Mouse (Mus musculus): Measurements from ENCODE around the gene Copg1.
"Not testable (repeated sequence)": the region's sequence is repeated elsewhere in the genome, so short reads cannot be mapped to it uniquely, and the experiment has no call there.

The Copg1 gene

DNA sequence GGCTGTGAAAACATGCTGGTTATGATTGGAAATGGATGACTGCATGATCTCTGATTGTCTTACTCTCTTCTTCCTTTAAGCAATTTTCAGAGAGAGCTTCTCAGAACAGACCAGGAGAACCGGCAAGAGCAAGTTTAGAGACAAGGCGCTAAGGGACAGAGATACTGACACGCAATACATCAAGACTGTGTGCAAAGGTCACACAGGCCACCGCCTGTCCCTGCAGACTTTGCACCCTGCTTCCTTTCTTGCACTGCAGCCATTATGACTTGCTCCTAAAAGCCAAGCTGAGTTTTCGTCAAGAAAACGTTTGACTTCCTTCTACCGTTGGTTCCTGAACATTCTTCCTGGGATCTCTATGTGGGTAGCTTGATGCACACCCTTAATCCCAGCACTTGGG is 12.1 kb upstream of the Copg1 start:
- no peak for DNase-seq (ENCODE audit: low spot score in 2 of 2)

DNA sequence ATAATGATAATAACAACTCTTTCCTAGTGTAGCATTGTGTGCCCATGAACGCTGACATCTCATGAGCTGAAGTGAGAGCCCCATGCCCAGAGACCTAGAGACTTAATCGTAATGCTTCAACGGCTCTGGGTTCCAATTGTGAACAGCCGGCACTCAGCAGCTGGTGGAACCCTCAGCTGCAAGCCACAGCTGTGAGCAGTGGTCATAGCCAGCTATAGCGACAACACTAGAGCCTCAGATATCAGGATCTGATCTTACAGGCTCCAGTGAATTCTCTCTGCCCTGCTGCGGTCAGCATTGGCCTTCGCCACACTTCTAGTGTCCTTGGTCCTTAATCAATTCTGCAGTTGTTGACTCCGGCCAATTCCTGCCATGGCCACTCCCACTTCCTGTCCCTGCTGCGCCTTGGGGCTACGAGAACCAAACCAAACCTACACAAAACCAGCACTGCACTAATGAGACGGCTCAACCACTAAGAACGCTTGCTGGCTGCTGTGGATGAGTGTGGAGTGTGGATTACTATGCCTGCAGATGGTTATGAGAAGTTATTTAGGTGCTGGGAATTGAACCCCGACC is 11.5 kb upstream of the Copg1 start:
- no peak for DNase-seq (ENCODE audit: low spot score in 2 of 2)

- DNase-seq (ENCODE audit: low spot score in 2 of 2): no peak
Observed at GRCm38 (mm10) chr6:87879010-87879409, 8.6 kb upstream of the Copg1 start.

DNA sequence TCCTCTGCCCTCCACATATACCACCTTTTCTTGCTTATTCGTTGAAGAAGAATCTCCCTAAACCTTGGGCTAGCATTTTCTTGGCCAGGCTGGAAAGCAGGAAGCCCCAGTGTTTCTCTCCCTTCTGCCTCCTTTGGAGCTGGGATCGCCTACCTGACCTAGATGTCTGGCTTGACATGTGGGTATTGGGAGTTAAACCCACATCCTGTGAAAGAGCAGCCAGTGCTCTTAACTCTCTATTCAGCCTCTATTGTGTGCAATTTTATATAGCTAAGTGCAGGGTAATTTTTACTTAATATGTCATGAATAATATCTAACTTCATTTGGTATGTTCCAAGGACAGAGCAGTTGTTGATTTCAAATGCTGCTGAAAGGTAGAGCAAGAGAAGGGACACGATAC is 8.0 kb upstream of the Copg1 start:
- no peak for DNase-seq (ENCODE audit: low spot score in 2 of 2)

- no peak for DNase-seq (ENCODE audit: low spot score in 2 of 2)
Observed at GRCm38 (mm10) chr6:87882221-87882620, 5.4 kb upstream of the Copg1 start.

GRCm38 (mm10) chr6:87882816-87883215 is 4.8 kb upstream of the Copg1 start:
- DNase-seq (ENCODE audit: low spot score in 2 of 2): no peak

- DNase-seq (ENCODE audit: low spot score in 2 of 2): no peak
Observed at GRCm38 (mm10) chr6:87886721-87887120, 893 bp upstream of the Copg1 start.

DNA sequence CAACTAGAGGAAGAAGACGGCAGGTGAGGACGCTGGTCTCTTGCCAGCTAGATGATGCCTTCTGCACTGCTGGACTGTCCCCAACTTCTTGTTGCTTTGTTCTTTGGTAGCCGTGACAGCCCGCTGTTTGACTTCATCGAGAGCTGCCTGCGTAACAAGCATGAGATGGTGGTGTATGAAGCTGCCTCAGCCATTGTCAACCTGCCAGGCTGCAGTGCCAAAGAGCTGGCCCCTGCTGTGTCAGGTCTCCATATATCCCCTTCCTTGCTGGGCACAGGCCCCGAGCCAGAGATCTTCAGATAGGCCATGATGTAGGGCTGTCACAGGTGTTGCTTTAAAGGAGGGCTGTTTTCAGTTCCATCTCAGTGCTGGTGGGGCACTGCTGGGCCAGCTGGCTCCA is 6.3 kb downstream of the Copg1 start:
- no peak for DNase-seq (ENCODE audit: low spot score in 2 of 2)

- DNase-seq (ENCODE audit: low spot score in 2 of 2): no peak
Observed at GRCm38 (mm10) chr6:87898028-87898427, 10.4 kb downstream of the Copg1 start.

- no peak for DNase-seq (ENCODE audit: low spot score in 2 of 2)
Observed at GRCm38 (mm10) chr6:87906632-87907031, 19.0 kb downstream of the Copg1 start.

DNA sequence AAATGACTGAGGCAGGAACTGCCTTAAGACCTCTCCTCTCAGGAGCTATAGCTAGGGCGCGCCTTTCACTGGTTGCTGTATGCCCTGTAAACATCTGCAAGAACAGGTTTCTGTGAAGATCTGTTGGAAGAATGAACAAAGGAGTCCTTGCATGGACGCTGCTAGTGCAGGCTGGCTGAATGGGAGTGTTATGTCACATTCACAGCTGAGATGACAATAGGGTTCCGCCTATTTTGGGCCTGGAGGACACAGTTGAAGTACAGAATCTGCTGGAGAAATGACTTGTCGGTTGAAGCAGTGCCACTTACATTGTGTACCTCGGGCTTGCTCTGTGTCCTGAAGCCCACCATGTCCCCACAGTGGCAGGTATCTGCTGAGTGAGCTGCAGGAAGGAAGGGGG is 21.6 kb downstream of the Copg1 start:
- no peak for DNase-seq (ENCODE audit: low spot score in 2 of 2)

GRCm38 (mm10) chr6:87911559-87911958 is 23.9 kb downstream of the Copg1 start:
- no peak for DNase-seq (ENCODE audit: low spot score in 2 of 2)

DNA sequence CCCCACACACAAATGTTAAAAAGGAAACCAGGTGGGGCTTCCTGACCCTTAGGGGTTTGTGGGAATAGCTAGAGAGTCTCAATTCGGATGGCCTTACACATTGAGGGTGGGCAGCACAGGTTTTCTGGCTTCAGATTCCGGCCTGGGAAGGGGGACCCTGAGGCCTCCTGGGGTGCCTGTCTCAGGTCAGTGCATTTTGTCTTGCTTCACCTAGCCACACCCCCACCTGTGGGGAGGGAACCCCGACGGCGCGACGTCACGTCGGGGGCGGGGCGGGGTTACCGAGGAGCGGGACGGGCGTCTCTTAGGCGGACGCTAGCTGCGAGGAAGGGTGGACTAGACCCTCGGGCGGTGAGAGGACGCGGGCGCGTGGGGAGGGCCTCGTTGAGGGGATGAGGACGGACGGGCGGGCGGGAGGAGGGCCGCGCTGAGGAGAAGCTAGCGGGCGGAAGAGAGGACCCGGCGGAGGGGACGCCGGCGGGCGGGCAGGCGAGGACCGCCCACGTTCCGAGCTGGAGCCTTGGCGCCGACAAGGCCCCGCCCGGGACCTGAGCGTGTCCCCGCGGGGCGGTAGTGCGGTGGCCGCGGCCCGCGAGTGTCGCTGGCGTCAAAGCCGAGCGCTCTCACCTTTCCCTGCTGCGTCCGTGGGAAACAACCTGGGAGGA is 26.2 kb downstream of the Copg1 start, which contains the start of gene Hmces:
Hmces (plus strand) TSS at position 275 of the 665 bp plus-strand sequence.
- DNase-seq (ENCODE audit: low spot score in 2 of 2): peak; percentile 64 to 73

DNA sequence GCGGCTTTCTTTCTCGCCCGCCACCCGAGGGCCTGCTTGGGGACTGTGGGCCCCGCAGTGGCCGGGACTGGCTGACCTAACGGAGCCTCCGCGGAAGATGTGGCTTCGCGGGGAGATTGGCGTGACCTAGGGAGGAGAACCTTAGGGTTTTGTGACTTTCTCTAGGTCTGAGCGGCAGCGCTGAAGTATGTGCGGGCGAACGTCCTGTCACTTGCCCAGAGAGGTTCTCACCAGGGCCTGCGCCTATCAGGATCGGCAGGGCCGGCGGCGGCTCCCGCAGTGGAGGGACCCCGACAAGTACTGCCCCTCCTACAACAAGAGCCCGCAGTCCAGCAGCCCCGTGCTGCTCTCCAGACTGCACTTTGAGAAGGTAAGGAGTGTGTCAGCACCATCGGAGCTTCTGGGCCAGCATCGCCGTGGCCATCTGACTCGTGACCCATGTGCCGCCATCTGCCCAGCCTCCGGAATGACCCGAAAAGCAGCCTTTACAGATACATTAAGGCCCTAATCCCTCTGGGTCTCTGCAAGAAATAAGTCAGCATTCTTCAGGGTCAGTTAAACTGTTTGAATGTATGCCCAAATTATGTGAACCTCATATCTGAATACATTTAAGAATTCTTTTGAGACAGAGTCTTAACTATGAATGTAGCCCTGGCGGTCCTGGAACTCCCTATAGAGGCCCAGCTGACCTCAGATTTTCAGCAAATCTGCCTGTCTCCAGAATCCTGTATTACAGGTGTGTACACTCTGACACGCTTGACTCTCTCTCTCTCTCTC is 26.9 kb downstream of the Copg1 start:
- peak in 1 of 2 experiments; percentile 25 for DNase-seq (ENCODE audit: low spot score in 2 of 2)

DNA sequence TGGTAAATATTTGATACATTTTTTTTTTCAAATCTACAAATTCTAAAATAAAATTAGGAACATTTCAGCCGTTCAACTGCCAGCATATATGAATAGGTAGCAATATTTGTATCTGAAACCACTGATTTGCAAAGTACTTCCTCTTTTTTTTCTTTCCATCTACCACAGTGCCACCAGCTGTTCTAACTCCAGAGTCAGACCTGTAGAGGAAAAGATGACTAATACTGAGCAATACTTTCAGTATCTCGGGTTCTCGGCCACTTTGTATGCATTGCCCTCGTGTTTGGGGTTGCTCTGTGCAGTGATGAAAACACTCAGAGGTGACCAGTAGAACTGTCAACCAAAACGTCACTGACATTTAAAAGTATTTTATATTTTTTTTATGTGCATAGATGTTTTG is 28.3 kb downstream of the Copg1 start:
- no peak for DNase-seq (ENCODE audit: low spot score in 2 of 2)

DNA sequence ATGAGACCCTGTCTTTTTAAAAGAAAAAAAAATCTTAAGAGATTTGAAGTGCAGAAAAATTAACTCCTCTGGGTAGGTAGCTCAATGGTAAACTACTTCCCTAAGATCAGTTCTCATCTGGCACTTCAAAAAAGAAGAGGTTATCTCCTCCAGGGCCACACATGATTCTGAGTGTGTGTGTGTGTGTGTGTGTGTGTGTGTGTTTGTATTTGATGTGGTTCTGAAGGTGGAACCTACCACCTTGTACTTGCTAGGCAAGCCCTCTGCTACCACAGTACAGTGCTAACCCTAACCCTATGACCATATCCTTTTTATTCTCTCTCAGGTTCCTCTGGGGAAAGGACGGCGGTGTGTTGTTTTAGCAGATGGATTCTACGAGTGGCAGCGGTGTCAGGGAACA is 33.6 kb downstream of the Copg1 start:
- no peak for DNase-seq (ENCODE audit: low spot score in 2 of 2)

- no peak for DNase-seq (ENCODE audit: low spot score in 2 of 2)
Observed at GRCm38 (mm10) chr6:87923624-87924023, 36.0 kb downstream of the Copg1 start.

DNA sequence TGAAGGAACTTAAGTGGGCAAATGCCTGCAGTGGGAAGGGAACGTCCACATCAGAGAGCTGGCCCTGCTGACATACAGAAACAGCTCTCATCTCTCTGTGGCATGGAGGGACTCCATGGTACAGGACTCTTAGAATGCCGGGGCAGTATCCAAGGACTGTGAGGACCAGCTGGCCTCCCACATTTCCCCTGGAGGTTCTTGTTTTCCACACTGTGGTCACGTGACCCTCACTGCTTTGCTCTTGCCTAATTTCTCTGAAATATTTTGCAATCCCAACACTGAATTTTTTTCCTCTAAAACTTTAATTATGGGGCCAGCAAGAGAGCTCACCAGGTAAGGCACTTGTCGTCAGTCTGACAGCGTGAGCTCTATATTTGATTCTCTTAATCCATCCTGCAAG is 47.4 kb downstream of the Copg1 start:
- no peak for DNase-seq (ENCODE audit: low spot score in 2 of 2)

- no peak for DNase-seq (ENCODE audit: low spot score in 2 of 2)
Observed at GRCm38 (mm10) chr6:87937178-87937788, 49.7 kb downstream of the Copg1 start.

DNA sequence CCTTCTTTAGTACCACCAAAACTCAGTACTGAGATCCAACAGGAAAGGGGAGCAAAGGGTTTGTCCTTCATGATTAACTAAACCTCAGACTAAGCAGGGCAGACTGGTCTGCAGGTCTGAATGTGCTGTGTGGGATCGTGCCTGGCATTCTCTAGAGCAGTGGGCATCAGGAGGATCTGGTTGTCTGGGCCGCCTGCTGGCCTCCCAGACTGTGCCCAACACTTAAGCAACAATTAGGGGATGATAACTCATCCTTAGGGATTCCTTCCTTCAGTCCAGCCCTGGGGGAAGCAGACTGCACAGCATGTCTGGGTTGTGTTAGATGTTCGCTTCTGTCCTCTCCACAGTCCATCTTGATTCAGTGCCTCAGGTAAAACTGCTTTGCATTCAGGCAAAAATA is 51.3 kb downstream of the Copg1 start:
- DNase-seq (ENCODE audit: low spot score in 2 of 2): no peak

DNA sequence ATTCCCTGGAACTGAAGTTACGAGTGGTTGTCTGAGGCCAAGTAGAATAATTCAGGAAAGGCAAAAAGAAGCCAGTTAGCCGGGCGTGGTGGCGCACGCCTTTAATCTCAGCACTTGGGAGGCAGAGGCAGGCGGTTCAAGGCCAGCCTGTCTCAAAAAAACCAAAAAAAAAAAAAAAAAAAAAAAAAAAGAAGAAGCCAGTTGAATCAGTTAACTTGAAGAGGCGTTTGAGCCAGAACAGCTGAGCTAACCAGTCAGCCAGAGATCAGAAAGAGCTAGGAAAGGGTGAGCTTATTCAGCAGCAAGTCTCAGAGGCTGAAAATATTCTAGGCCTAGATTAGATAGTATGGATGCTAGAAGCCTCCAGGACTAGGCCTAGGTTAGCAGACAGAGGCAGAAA is 54.6 kb downstream of the Copg1 start:
- DNase-seq (ENCODE audit: low spot score in 2 of 2): no peak

GRCm38 (mm10) chr6:87962457-87962856 is 74.8 kb downstream of the Copg1 start:
- DNase-seq (ENCODE audit: low spot score in 2 of 2): not testable (repeated sequence)
